Mouse (Mus musculus) G1E (cell line): ENCODE results near the gene Ran.

Source experiments
- CTCF ChIP-seq: IDR thresholded peaks from 2 replicates; pipeline ENCODE4 v1.5.1; 2012; ENCODE audit warnings: low read depth, low read length, inconsistent platforms, mixed read lengths
- GATA1 ChIP-seq: IDR thresholded peaks from 2 replicates; pipeline ENCODE4 v1.6.1; 2012; ENCODE audit warnings: borderline replicate concordance, low read length, inconsistent platforms, mixed read lengths
- TAL1 ChIP-seq: conservative IDR thresholded peaks from 2 replicates; pipeline ENCODE4 v1.6.1; 2012; ENCODE audit warnings: low read depth, low read length, inconsistent platforms, mixed read lengths

GRCm38 (mm10) chr5:129020300-129020668 lies 415 bp downstream of the Ran start:
- no peak for TF ChIP-seq GATA1
- TF ChIP-seq CTCF = no peak
- no peak for TF ChIP-seq TAL1
